Mouse (Mus musculus) small intestine, adult 2 months (tissue): ENCODE results near the gene Setd2. TPM values are rescaled to one million over a fixed set of nuclear protein-coding genes. Genes with fewer than 3 reads are reported as not detected.

ENCODE experiments used
- H3K27ac ChIP-seq: fragments of 200-500 bp; 2 replicates; pipeline ENCODE4 v1.5.1; 2012; ENCODE audit warnings: low read depth, low read length, control low read depth, inconsistent platforms; ENCODE audit not compliant: insufficient read depth
- H3K27me3 ChIP-seq: fragments of 200-500 bp; 2 replicates; pipeline ENCODE4 v1.6.1; 2012; ENCODE audit warnings: mild to moderate bottlenecking, moderate library complexity, low read length, inconsistent platforms; ENCODE audit not compliant: control insufficient read depth, insufficient read depth
- H3K36me3 ChIP-seq: fragments of 200-500 bp; 2 replicates; pipeline ENCODE4 v1.6.1; 2012; ENCODE audit warnings: mild to moderate bottlenecking, low read length, control low read depth, inconsistent platforms; ENCODE audit not compliant: control insufficient read depth, insufficient read depth
- H3K4me1 ChIP-seq: fragments of 200-500 bp; 2 replicates; pipeline ENCODE4 v1.6.1; 2012; ENCODE audit warnings: low read length, inconsistent platforms, mixed read lengths; ENCODE audit not compliant: control insufficient read depth, insufficient read depth, insufficient read length
- H3K4me3 ChIP-seq: fragments of 200-500 bp; 2 replicates; pipeline ENCODE4 v1.5.1; 2012; ENCODE audit warnings: low read depth, mild to moderate bottlenecking, control low read depth, inconsistent platforms, low read length, moderate library complexity
- CTCF ChIP-seq: fragments of 200-500 bp; IDR thresholded peaks from 2 replicates; pipeline ENCODE4 v1.5.1; 2012; ENCODE audit warnings: low read depth, mild to moderate bottlenecking, control low read depth, inconsistent platforms, low read length, moderate library complexity, mixed read lengths; ENCODE audit not compliant: insufficient replicate concordance, insufficient read length; ENCODE audit errors: extremely low read depth
- POLR2A ChIP-seq: fragments of 200-500 bp; IDR thresholded peaks from 2 replicates; pipeline ENCODE4 v1.6.1; 2012; ENCODE audit warnings: low read depth, mild to moderate bottlenecking, control low read depth, inconsistent platforms, low read length, moderate library complexity
- WGBS: fragments of 180-500 bp; shearing (Covaris S2); methylation state at CpG from one replicate; pipeline ENCODE4 v1.1.7; 2018; 5-methylcytosine and 5-hydroxymethylcytosine counted together
- polyA plus RNA-seq: library from polyadenylated mRNA; depleted of rRNA; stranded (reverse); fragments of >200 nt; gene quantifications from 2 replicates; pipeline ENCODE4 v1.2.3, GENCODE M21; 2012

The Setd2 gene
- polyA plus RNA-seq, 1 experiment = 33.1 TPM

DNA sequence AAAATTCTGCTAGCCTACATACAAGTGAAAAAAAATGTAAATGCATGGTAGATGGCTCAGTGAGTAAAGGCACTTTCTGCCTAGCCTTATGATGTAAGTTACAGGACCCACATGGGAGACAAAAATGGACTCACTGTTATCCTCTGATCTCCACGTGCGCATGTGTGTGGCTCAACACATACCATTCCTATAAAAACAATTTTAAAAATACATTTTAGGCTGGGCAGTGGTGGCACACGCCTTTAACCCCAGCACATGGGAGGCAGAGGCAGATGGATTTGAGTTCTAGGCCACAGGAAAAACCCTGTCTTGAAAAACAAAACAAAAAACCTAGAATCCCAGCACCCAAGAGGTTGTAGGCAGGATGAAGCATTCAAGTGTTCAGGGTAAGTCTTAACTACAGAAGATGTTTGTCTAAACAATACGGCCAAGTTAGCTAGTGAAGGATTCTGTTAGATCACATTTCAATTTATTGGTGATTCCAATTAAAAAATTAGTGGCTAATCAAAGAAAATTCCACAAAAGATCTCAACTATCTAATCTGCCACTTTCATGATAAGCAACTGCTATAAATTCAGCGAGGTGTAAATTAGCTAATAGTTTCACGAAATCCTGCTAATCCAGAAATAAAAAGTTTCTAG lies 1.1 kb upstream of the Setd2 start:
- 18% methylated on average over 6 of the region's 6 CpGs for WGBS
- Histone ChIP-seq H3K36me3 (0 out of 2 replicates have a peak, but pooled peaks cover 2% of the 10 kb centered on the region), H3K4me1 (peaks cover 3% of the 10 kb centered on the region; the same call in 1 of the 2 replicates), H3K27me3 (no peaks in the 10 kb centered on the region), H3K4me3 (no peak overlapping the region; the same call in 1 of the 2 replicates), H3K27ac (no peak overlapping the region)
- TF ChIP-seq CTCF (no peak), POLR2A (no peak)

DNA sequence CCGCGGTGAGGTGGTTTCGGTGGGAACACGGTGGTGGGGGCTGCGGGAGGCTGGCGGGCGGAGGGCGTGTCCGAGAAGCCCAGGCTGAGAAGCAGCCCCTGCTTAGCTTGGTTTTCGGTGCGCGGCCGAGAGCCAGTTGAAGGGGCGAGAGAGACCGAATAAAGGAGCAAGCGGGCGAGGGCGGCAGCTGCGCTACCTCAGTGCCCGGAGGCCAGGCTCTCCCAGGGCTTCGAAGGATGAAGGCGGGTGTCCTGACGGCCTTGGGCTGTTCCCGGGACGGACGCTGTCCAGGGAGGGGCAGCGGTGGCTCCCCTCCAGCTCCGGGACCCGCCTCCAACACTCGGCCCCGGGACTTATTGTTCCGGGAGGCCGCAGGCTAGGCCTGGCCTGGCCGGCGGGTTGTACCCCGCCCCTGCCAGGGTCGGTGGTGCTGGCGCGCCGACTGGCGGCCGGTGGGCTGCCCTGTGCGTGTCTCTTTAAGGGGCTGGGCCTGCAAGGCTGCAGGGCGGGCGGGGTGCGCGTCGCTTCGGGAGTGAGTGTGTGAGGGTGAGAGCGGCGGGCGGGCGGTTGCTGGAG lies 395 bp upstream of the Setd2 start:
- H3K27ac ChIP-seq = peak overlapping the region; percentile 70
- H3K4me3 ChIP-seq = peak overlapping the region; percentile 96
- H3K4me1 ChIP-seq = peaks cover 3% of the 10 kb centered on the region; the same call in 1 of the 2 replicates
- TF ChIP-seq POLR2A (peak; percentile 26; the same call in 1 of the 2 replicates), CTCF (peak; percentile 49)
- 0 out of 2 replicates have a peak, but pooled peaks cover 2% of the 10 kb centered on the region for H3K36me3 ChIP-seq
- under 1% methylated on average over 53 of the region's 53 CpGs for WGBS
- H3K27me3 ChIP-seq = no peaks in the 10 kb centered on the region

DNA sequence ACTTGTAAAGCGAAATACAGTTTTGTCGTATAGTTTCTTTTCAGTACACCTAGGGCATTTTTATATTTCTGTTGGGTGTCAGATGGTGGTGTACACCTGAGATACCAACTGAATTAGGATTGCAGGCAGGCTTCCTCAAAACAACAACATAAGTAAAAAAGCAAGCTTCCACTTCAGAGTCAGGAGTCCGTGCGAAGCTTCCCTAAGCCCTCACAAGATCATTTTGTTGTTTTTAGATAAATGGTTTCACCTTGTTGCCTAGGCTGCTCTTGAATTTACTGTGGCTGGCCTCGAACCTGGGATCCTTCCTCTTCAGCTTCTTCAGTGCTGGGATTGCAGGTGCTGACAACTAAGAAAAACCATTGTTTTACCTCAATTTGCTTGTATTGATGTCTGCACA lies 1.2 kb downstream of the Setd2 start:
- Histone ChIP-seq H3K4me1 (peaks cover 3% of the 10 kb centered on the region; the same call in 1 of the 2 replicates), H3K4me3 (peak overlapping the region; percentile 16; the same call in 1 of the 2 replicates), H3K27ac (no peak overlapping the region), H3K36me3 (0 out of 2 replicates have a peak, but pooled peaks cover 2% of the 10 kb centered on the region), H3K27me3 (no peaks in the 10 kb centered on the region)
- TF ChIP-seq CTCF (no peak), POLR2A (no peak)
- 7% methylated on average over 5 of the region's 5 CpGs for WGBS

DNA sequence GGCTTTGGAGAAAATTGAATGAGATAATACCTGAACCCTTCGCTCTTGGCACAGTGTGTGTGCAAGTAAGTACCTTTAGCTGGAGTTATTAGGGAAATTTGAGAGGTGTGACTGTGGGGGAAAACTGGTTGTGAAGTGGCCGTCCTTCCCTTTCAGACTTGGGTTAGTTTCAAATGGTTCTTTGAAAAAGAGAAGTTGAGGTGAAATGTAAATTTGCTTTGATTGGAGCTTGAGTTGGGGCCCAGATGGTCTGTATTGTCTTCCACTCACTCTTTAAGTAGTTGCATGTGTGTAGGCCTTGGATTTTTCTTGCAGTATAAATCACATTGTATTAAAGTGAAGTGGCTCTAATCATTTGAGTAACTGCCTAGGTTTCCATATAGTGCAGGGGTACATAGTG lies 2.7 kb downstream of the Setd2 start:
- H3K27ac ChIP-seq = no peak overlapping the region
- 0 out of 2 replicates have a peak, but pooled peaks cover 2% of the 10 kb centered on the region for H3K36me3 ChIP-seq
- 77% methylated on average over 2 of the region's 2 CpGs for WGBS
- no peaks in the 10 kb centered on the region for H3K27me3 ChIP-seq
- no peak for TF ChIP-seq CTCF
- no peak for TF ChIP-seq POLR2A
- peaks cover 3% of the 10 kb centered on the region; the same call in 1 of the 2 replicates for H3K4me1 ChIP-seq
- no peak overlapping the region for H3K4me3 ChIP-seq

DNA sequence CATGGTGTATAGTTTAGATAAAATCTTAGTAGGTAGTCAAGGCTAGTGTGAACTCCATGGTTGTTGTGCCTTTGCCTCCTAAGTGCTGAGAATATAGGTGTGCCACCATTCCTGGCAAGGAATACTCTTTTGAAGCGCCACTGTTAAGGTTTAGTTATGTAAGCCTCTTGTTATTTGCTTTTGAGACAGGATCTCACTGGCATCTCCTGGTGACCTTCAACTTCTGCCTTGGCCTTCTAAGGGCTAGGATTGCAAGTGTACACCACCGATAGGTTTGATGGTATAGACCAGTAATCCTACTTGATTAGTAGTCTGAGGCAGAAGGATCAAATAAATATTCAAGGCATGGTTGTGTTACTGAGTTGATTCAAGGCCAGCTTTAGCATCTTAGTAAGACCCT lies 4.2 kb downstream of the Setd2 start:
- no peak for TF ChIP-seq CTCF
- peaks cover 3% of the 10 kb centered on the region; the same call in 1 of the 2 replicates for H3K4me1 ChIP-seq
- H3K27ac ChIP-seq = no peak overlapping the region
- no peaks in the 10 kb centered on the region for H3K27me3 ChIP-seq
- no peak overlapping the region for H3K4me3 ChIP-seq
- H3K36me3 ChIP-seq = 0 out of 2 replicates have a peak, but pooled peaks cover 2% of the 10 kb centered on the region
- 56% methylated on average over 2 of the region's 2 CpGs for WGBS

DNA sequence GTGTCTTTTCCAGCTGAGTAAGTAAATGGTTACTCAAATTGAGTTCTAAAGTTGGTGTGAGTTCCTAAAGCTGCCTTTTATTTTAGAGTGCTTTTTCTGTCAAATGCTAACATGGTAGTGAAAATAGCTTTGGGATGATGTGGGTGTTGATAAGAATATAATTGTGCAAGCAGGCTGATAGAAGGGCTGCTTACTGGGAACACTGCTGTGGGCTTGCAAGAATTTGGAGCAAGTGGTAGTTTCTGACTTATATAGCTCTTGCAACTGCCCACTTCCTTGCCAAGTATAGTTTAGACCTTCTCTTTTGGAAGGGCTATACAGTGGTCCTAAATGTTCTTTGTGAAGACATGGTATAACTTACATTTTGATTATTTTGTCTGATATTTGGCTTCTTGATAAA lies 6.1 kb downstream of the Setd2 start:
- no peaks in the 10 kb centered on the region for H3K27me3 ChIP-seq
- TF ChIP-seq CTCF (no peak), POLR2A (no peak)
- 0 out of 2 replicates have a peak, but pooled peaks cover 2% of the 10 kb centered on the region for H3K36me3 ChIP-seq
- H3K4me1 ChIP-seq = peaks cover 3% of the 10 kb centered on the region; the same call in 1 of the 2 replicates
- no peak overlapping the region for H3K27ac ChIP-seq
- no peak overlapping the region for H3K4me3 ChIP-seq

DNA sequence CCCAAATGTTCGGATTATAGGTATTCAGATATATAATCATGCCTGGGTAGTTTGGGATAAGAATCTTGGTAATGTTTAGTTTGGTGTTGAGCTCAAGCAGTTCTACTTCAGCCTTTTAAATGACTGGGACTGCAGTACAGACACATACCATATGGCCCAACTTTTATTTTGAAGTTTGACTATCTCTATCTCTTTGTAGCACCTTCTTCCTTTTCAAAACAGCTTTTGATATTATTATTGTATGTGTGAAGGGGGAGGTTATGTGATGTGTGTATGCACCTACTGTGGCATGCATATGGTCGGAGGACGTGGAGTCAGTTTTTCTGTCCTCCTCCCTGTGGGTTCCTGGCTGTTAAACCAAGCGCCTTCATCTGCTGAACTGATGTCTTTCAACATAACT lies 9.6 kb downstream of the Setd2 start:
- TF ChIP-seq CTCF = no peak
- no peak for TF ChIP-seq POLR2A
- Histone ChIP-seq H3K4me1 (no peaks in the 10 kb centered on the region), H3K36me3 (peaks cover 2% of the 10 kb centered on the region; the same call in 1 of the 2 replicates), H3K27me3 (no peaks in the 10 kb centered on the region), H3K4me3 (no peak overlapping the region), H3K27ac (no peak overlapping the region)
- WGBS = 68% methylated on average over 4 of the region's 4 CpGs
